Mouse (Mus musculus) lung, adult 2 months (tissue): ENCODE results near the gene Pam16.

Experiments
- CTCF ChIP-seq: fragments of 200-500 bp; IDR thresholded peaks from 2 replicates; pipeline ENCODE4 v1.5.1; 2011; ENCODE audit warnings: mild to moderate bottlenecking, low read length, control low read depth; ENCODE audit not compliant: insufficient read depth
- POLR2A ChIP-seq: fragments of 200-500 bp; IDR thresholded peaks from 2 replicates; pipeline ENCODE4 v1.6.1; 2011; ENCODE audit warnings: low read depth, mild to moderate bottlenecking, control low read depth, low read length, borderline replicate concordance; ENCODE audit errors: extremely low read depth

GRCm38 (mm10) chr16:4639831-4640237 is 15.0 kb upstream of the Pam16 start, which contains the start of the genes Vasn and Dnaja3:
- TF ChIP-seq POLR2A (peak; percentile 91; the same call in 1 of the 2 replicates), CTCF (no peak)
